ENCODE assay signal across 7 mouse cellular contexts in the genomic region with DNA sequence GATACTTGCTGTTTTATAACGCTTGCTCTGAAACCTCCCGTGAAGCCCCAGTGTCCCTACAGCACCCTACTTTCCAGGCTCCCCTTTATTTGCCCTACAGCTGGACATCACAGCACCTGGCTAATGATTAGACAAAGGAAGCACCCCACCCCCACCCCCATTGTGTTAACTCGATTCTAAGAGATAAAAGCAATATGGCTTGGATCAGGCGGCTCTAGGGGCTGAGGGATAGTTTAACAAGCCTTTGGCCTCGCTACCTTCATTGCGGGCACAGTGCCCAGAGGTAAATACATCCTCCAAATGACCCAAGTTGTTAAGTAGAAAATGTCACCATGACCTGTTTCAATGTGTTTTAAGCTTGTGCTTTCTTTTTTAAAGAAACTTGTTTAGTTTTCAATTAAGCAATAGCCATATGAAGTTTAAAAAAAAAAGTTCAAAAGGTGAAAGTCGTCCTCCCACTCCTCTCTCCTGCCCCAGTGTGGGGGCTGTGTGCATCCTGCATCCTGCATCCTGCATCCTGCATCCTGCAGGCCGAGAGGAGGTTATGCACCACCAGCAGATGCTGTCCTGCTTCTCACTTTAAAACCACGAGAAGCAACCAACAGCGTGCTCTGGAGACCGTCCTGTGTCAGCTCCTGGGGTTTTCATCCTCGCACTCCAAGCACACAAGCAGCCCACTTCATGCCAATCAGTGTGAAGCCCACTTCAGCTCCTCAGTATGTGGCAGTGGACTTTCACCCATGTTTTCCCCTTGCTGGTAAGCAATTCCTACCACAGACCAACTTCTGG. TPM values are rescaled to one million over a fixed set of nuclear protein-coding genes. Genes with fewer than 3 reads are reported as not detected.
A peak's percentile ranks its signal among the peaks of the same experiment; 100 is the strongest.
DNase-seq lines count a peak whose midpoint lies in the region; ATAC-seq lines count a peak whose summit lies in the region.

No protein-coding gene starts in this region.

- no peak for DNase-seq in neural tube, embryonic 10.5 days (ENCODE audit: extremely low spot score, low spot score)
- peak; percentile 19 for DNase-seq in induced T-regulatory cell, adult 2 months (ENCODE audit: low read depth)
- DNase-seq in liver: peak; percentile 55
- no peak for DNase-seq in spleen, postnatal 4 days (ENCODE audit: low spot score in 2 of 2)

- no peak overlapping the region for H3K4me2 ChIP-seq in neural tube, embryonic 13.5 days
- peak overlapping the region; percentile 30; the same call in 1 of the 2 replicates for H3K4me2 ChIP-seq in stomach, embryonic 15.5 days
- no peak overlapping the region for H3K4me2 ChIP-seq in forebrain, embryonic 15.5 days (replicated peaks)

- peaks cover 7% of the 10 kb centered on the region for H3K36me3 ChIP-seq in neural tube, embryonic 13.5 days
- H3K36me3 ChIP-seq in stomach, embryonic 15.5 days: peaks cover 26% of the 10 kb centered on the region; the same call in 1 of the 2 replicates
- peaks cover 13% of the 10 kb centered on the region for H3K36me3 ChIP-seq in forebrain, embryonic 15.5 days

- no peak overlapping the region for H3K9ac ChIP-seq in neural tube, embryonic 13.5 days
- no peak overlapping the region for H3K9ac ChIP-seq in stomach, embryonic 15.5 days
- no peak overlapping the region for H3K9ac ChIP-seq in forebrain, embryonic 15.5 days (replicated peaks)

- H3K27me3 ChIP-seq in neural tube, embryonic 13.5 days: no peaks in the 10 kb centered on the region
- no peaks in the 10 kb centered on the region for H3K27me3 ChIP-seq in stomach, embryonic 15.5 days (replicated peaks)
- no peaks in the 10 kb centered on the region for H3K27me3 ChIP-seq in forebrain, embryonic 15.5 days

- WGBS in neural tube, embryonic 13.5 days: 34% methylated on average over 12 of the region's 12 CpGs
- WGBS in stomach, embryonic 15.5 days: 37% methylated on average over 12 of the region's 12 CpGs
- WGBS in forebrain, embryonic 15.5 days: 47% methylated on average over 12 of the region's 12 CpGs

- H3K4me3 ChIP-seq in neural tube, embryonic 13.5 days: no peak overlapping the region
- H3K4me3 ChIP-seq in stomach, embryonic 15.5 days (replicated peaks): no peak overlapping the region
- H3K4me3 ChIP-seq in forebrain, embryonic 15.5 days: no peak overlapping the region

- peaks cover 41% of the 10 kb centered on the region for H3K4me1 ChIP-seq in neural tube, embryonic 13.5 days (replicated peaks)
- peaks cover 38% of the 10 kb centered on the region for H3K4me1 ChIP-seq in stomach, embryonic 15.5 days
- peaks cover 27% of the 10 kb centered on the region for H3K4me1 ChIP-seq in forebrain, embryonic 15.5 days

- peak overlapping the region; percentile 52 for H3K27ac ChIP-seq in neural tube, embryonic 13.5 days (replicated peaks)
- peak overlapping the region; percentile 81 for H3K27ac ChIP-seq in stomach, embryonic 15.5 days
- H3K27ac ChIP-seq in forebrain, embryonic 15.5 days (replicated peaks): no peak overlapping the region

- H3K9me3 ChIP-seq in neural tube, embryonic 13.5 days: no peaks in the 10 kb centered on the region
- no peaks in the 10 kb centered on the region for H3K9me3 ChIP-seq in stomach, embryonic 15.5 days
- no peaks in the 10 kb centered on the region for H3K9me3 ChIP-seq in forebrain, embryonic 15.5 days

- ATAC-seq in neural tube, embryonic 13.5 days (ENCODE audit: low read depth): no peak
- ATAC-seq in stomach, embryonic 15.5 days (ENCODE audit: insufficient read depth, low FRiP score, low read depth): peak; percentile 67
- ATAC-seq in forebrain, embryonic 15.5 days (replicated peaks): no peak

RNA-seq across cellular contexts. Expression of a gene that starts 12.3 kb away (rescaled TPM):
- 4.8 and 5.0 TPM in 2 replicates for polyA plus RNA-seq in neural tube, embryonic 13.5 days (2015; fragmentation: Nextera tagmentation; extraction: Ambion mirVana)
- 29.0 and 29.6 TPM in 2 replicates for polyA plus RNA-seq in stomach, embryonic 15.5 days (2015; fragmentation: Nextera tagmentation; extraction: Ambion mirVana)
- 4.5 and 5.0 TPM in 2 replicates for polyA plus RNA-seq in forebrain, embryonic 15.5 days (2015; fragmentation: Nextera tagmentation; extraction: Ambion mirVana)

Comparison
In these comparisons a context has a peak if more than half of its experiments do, and no peak if none do; other contexts are left out.
1. DNase-seq: peak in induced T-regulatory cell, adult 2 months (single experiment) and liver (single experiment); none in neural tube, embryonic 10.5 days (single experiment) and spleen, postnatal 4 days (0 of 2).